Mouse (Mus musculus) ES-E14 (cell line): ENCODE results near the gene Gng11.

Experiments used
- HCFC1 ChIP-seq: IDR thresholded peaks from 2 replicates; pipeline ENCODE4 v1.6.1; 2012; ENCODE audit warnings: low read length, inconsistent platforms, borderline replicate concordance; ENCODE audit not compliant: insufficient read depth
- MAFK ChIP-seq: IDR thresholded peaks from 2 replicates; pipeline ENCODE4 v1.6.1; 2014; ENCODE audit warnings: mild to moderate bottlenecking, low read depth, low read length, inconsistent platforms; ENCODE audit not compliant: insufficient read depth
- ZC3H11A ChIP-seq: IDR thresholded peaks from 2 replicates; pipeline ENCODE4 v1.6.1; 2012; ENCODE audit warnings: low read depth, mild to moderate bottlenecking, inconsistent platforms, low read length, borderline replicate concordance
- ZNF384 ChIP-seq: IDR thresholded peaks from 2 replicates; pipeline ENCODE4 v1.6.1; 2012; ENCODE audit warnings: low read depth, low read length, inconsistent platforms

- TF ChIP-seq ZNF384 = no peak
- TF ChIP-seq ZC3H11A = no peak
- TF ChIP-seq HCFC1 = no peak
- TF ChIP-seq MAFK = no peak
Measured at GRCm38 (mm10) chr6:3988750-3989149, 15.0 kb upstream of the Gng11 start, which contains the start of gene Tfpi2.
